Mouse (Mus musculus): ENCODE data around the gene Ripor2. TPM values are rescaled to one million over a fixed set of nuclear protein-coding genes. Genes with fewer than 3 reads are reported as not detected.

The Ripor2 gene
- total RNA-seq (2015; ENCODE audit: low replicate concordance) (15.5 and 26.3 TPM in 2 replicates), total RNA-seq (2017; ENCODE audit: low replicate concordance) (7.1 and 19.1 TPM in 2 replicates)

DNA sequence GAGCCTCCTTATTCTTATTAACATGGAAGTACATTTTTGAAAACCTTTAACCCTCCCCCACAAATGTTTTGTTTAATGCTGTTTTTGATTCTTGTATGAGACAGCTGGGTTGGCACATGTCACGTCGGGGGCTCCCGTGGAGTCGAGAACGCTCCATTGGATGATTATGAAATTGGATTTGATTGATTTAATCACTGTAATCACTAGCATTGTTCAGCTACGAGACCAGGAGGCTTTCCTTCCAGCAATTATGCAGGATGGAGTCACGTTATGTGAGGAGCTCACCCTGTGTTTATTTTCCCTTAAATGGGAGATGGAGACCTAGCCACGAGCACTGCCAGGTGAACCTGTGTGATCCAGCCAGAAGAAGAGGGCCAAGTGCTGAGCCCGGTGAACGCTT lies at the start of gene Ripor2:
Gene Ripor2 (plus strand): TSS at position 357 of the 400 bp plus-strand sequence.
- no peak for ATAC-seq (replicated peaks; ENCODE audit: low FRiP score, poor library complexity, severe bottlenecking)

DNA sequence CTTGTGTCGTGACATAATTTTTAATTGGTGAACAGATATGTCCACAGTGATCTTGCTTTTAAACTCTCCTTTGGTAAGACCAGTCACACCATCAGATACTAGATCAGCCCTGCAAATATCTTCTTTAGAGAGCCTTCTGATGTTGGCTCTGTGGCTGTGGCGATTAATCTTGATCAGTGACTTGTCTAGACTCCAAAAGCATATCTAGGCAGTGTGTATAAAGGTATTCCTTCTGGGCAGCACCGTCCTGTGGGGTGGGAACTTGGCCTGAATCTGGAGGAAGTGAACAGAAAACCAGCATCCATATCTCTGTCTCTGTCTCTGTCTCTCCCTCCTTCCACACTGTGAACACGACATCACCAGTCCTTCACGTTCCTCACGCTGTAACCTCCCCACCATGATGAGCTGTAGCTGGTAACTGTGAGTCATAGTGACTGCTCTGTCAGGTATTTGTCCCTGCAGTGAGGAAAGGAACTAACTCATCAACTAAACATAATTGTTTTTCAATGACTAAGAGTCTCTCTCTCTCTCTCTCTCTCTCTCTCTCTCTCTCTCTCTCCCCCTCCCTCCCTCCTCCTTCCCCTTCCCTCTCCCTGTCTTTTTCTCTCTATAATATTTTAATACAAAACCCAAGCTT lies 45.3 kb upstream of the Ripor2 start:
- no peak for ATAC-seq (replicated peaks; ENCODE audit: low FRiP score, poor library complexity, severe bottlenecking)

- ATAC-seq (replicated peaks; ENCODE audit: low FRiP score, poor library complexity, severe bottlenecking), result no peak
These were observed 44.0 kb upstream of the Ripor2 start for GRCm38 (mm10) chr13:24538012-24538411.

GRCm38 (mm10) chr13:24538941-24539340 lies 43.0 kb upstream of the Ripor2 start:
- no peak for ATAC-seq (replicated peaks; ENCODE audit: low FRiP score, poor library complexity, severe bottlenecking)

DNA sequence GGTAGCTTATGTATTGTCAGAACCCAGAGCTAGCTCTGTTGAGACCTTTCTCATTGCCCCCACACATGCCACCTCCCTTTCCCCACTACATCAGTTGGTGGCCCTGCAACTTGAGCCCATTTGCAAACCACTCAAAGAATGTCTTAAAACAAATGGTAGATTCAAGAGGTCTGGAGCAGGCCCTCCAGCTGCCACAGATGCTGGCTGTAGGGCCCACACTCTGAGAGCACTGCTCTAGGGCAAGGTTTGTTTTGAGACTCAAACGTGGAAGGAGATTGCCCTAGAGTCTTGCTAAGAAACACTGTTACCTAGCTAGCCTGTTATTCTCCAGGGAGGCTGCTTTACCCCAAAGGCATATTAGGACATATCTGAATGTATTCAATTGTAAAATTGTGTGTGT lies 36.3 kb upstream of the Ripor2 start:
- ATAC-seq (replicated peaks; ENCODE audit: low FRiP score, poor library complexity, severe bottlenecking), result no peak

DNA sequence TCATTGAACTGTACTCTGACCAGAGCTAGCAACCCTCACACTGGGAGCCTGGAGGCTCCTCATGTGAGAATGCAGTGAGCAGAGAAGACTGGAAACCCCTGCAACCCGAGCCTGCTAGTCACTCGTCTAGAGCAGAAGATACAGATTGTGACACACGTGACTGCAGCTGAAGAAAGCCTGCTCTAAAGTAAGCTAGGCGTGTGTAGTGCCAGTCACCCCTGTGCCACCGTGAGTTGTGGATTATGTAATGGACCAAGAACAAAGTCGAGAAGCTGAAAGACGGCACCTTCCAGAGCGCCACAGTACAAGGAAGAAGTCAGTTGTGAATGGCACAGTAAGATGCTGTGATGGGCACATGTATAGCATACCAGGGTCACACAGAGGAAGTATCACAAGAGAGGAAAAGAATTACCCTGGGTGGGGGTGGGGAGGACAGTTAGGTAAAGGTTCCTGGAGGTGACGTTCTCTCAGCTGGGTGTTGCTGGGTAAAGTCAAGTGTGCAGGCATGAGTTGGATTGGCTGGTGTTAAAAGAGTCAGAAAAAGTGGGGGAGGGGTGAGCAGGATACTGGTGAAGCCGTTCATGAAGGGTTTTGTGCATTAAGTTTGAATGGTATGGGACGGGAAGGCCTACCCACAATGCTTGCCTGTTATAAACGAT lies 35.1 kb upstream of the Ripor2 start:
- ATAC-seq (replicated peaks; ENCODE audit: low FRiP score, poor library complexity, severe bottlenecking), result no peak

- no peak for ATAC-seq (replicated peaks; ENCODE audit: low FRiP score, poor library complexity, severe bottlenecking)
These were observed 33.1 kb upstream of the Ripor2 start for GRCm38 (mm10) chr13:24548911-24549310.

- peak; percentile 86 for ATAC-seq (replicated peaks; ENCODE audit: low FRiP score, poor library complexity, severe bottlenecking)
These were observed 30.7 kb upstream of the Ripor2 start for GRCm38 (mm10) chr13:24551100-24551931.

DNA sequence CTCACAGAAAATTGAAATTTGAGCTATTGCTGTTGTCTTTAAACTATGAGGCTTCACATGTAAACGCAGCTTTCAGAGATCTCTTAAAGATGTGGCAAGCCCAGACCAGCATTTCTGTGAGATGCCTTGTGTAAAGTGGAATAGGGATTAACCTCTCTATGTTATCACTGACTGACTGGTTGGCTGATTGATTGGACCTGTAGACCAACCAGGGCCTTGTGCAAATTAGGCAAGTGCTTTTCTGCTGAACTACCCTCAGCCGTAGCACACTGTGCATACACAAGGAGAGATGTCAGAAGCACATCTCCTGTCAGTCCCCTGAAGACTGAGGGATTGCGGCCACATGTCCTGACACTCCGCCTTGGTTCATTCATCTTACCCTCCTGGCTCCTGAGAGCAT lies 29.9 kb upstream of the Ripor2 start:
- peak; percentile 14; the same call in 1 of the 2 replicates for ATAC-seq (replicated peaks; ENCODE audit: low FRiP score, poor library complexity, severe bottlenecking)

- ATAC-seq (replicated peaks; ENCODE audit: low FRiP score, poor library complexity, severe bottlenecking), result no peak
These were observed 20.6 kb upstream of the Ripor2 start for GRCm38 (mm10) chr13:24561391-24561790.

DNA sequence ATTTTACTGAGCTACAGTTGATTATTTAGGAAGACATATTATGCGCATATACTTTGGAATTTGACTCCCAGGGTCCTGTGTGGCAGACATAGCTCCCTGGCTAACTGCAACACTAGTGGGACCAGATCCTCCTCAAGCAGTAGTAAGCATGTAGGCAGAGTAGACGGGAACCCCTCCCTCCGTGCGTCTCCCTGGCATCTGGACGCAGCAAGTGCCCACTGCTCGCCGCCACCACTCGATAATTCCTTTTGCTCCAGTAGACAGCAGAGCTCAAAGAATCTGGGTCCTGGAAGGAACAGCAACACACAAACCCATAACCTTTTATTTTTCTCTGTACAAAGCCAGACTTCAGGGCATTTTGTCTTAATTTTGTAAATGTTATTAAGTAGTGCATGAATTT lies 17.3 kb upstream of the Ripor2 start:
- no peak for ATAC-seq (replicated peaks; ENCODE audit: low FRiP score, poor library complexity, severe bottlenecking)

- ATAC-seq (replicated peaks; ENCODE audit: low FRiP score, poor library complexity, severe bottlenecking), result no peak
These were observed 16.6 kb upstream of the Ripor2 start for GRCm38 (mm10) chr13:24565230-24565949.

DNA sequence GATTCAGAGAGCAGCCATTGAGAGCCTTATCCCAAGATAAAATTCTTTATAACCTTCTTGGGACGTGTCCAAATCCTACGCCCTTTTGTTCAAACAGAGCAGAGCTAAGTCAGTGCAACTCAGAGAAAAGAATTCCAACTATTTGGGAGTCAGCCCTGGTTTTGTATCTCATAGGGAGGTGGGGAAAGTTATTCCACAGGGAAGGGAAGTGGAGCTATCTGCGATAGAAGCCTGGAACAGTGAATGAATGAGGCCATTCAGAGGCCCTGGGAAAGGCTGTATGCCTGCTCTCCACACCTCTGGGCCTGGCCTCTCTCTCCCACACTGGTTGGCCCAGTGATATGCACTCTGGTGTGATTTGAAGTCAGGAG lies 16.1 kb upstream of the Ripor2 start:
- ATAC-seq (replicated peaks; ENCODE audit: low FRiP score, poor library complexity, severe bottlenecking), result no peak

DNA sequence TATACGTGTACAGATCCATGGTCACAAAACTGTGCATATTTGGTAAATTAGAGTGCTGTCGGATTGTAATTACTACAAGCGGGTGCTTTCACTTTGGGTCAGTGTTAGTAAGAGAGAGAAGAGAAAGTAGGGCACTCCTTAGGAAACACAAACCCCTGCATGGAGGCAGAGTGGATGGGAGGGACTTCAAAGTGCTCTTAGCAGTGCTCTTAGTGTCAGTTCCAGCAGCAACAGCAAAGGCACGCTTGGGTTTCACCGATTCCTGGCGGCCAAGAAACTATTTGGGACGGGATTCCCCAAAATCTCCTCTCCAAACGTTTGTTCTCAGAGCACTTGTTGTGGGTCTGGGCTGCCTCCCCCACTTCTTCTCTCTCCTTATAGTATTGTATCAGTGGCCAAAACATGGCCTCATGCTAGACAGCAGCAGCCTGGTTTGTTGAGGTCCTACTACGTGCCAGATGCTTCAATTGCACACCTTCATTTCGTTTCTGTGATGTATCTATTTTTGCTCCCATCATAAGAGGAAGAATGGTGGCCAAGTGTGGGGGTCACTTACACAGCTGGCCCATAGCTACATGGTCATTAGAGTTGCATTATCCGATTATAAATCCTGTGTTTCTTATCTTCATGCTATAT lies 14.7 kb upstream of the Ripor2 start:
- no peak for ATAC-seq (replicated peaks; ENCODE audit: low FRiP score, poor library complexity, severe bottlenecking)

DNA sequence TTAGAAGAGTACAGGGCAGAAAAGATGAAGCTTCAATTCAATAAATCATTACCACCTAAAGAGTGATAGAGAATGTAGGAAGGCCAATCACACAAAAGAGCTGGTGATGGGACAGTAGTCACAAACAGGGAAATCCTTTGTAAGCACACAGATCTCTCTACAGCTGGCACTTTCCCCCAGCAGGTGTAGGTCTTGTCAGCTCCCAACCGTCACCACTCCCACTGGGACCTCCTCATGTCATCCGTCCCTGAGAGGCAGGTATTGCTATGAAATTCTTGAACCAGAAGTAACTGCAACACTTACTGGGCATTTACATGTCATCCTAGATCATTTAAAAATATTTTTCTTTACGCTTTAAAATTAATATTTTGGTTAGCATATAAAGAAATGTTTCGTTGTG lies 12.9 kb upstream of the Ripor2 start:
- ATAC-seq (replicated peaks; ENCODE audit: low FRiP score, poor library complexity, severe bottlenecking), result no peak

GRCm38 (mm10) chr13:24570716-24571115 lies 11.3 kb upstream of the Ripor2 start:
- no peak for ATAC-seq (replicated peaks; ENCODE audit: low FRiP score, poor library complexity, severe bottlenecking)

DNA sequence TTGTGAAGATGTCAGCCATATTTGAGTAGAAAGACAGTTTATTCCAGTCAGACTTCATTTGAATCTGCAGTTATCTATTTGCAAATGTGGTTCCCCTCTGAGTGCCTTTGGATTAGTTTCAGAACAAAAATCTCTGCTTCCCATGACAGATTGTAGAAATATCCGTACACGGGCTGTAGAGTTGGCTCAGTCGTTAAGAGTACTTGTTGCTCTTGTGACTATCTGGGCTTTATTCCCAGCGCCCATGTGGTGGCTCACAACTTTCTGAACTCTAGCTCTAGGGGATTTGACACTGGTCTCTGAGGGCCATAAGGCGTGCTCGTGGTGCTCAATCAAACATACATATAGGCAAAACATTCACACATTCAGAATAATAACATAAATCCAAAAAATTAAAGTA lies 10.1 kb upstream of the Ripor2 start:
- no peak for ATAC-seq (replicated peaks; ENCODE audit: low FRiP score, poor library complexity, severe bottlenecking)

DNA sequence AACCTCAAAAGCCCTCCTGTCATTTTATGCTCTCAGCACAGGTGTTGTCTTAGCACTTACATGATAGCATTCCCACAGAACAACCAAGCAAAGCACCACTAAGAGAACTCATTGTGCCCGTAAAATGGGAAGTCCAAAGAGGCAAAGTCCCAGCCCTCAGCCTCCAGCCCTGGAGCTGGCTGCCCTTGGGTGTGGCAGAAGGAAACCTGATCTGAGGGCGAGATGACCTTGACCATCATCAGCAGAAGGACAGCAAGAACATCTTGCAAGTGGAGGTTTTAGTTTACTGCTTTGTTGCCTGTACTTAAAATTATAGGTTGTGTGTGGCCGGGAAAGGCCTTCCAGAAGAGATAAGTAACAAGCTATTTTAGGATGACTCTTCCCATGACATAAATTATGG lies 6.9 kb upstream of the Ripor2 start:
- ATAC-seq (replicated peaks; ENCODE audit: low FRiP score, poor library complexity, severe bottlenecking), result no peak

GRCm38 (mm10) chr13:24576338-24577119 lies 5.5 kb upstream of the Ripor2 start:
- ATAC-seq (replicated peaks; ENCODE audit: low FRiP score, poor library complexity, severe bottlenecking), result peak; percentile 63

All from erythroid progenitor cell, adult 5-6 weeks (primary cell).